33 mouse cellular contexts compared by ENCODE assay signal in genomic region chr11:67858518-67858917, GRCm38 (mm10).
"Had no signal": no experiment of that assay in that cellular context is flagged by ENCODE, and none has a peak within 500 bp of the region (broad histone marks: within the 10 kb centered on the region; RNA-seq: fewer than 3 reads in every experiment).

No protein-coding gene starts in this region.

- H3K27me3 ChIP-seq: heart, embryonic 13.5 days; heart, embryonic 15.5 days; hindbrain, embryonic 12.5 days; hindbrain, embryonic 13.5 days; hindbrain, embryonic 15.5 days; intestine, embryonic 15.5 days; kidney, embryonic 15.5 days had no signal

- H3K9ac ChIP-seq: heart, embryonic 13.5 days; heart, embryonic 15.5 days; hindbrain, embryonic 12.5 days; hindbrain, embryonic 13.5 days; hindbrain, embryonic 14.5 days; hindbrain, embryonic 15.5 days; intestine, embryonic 15.5 days; kidney, embryonic 15.5 days had no signal

- H3K36me3 ChIP-seq: heart, embryonic 13.5 days; heart, embryonic 15.5 days; hindbrain, embryonic 10.5 days; hindbrain, embryonic 12.5 days; hindbrain, embryonic 13.5 days; hindbrain, embryonic 15.5 days; intestine, embryonic 15.5 days; kidney, embryonic 15.5 days had no signal

- H3K27ac ChIP-seq: heart, embryonic 13.5 days; heart, embryonic 15.5 days; hindbrain, embryonic 10.5 days; hindbrain, embryonic 12.5 days; hindbrain, embryonic 13.5 days; hindbrain, embryonic 14.5 days; hindbrain, embryonic 15.5 days; hindbrain, postnatal 0 days; intestine, embryonic 15.5 days; kidney, embryonic 15.5 days; kidney, postnatal 0 days; layer of hippocampus, adult 2 months; left cerebral cortex, adult 2 months had no signal

- H3K4me2 ChIP-seq: heart, embryonic 13.5 days; heart, embryonic 15.5 days; hindbrain, embryonic 12.5 days; hindbrain, embryonic 13.5 days; hindbrain, embryonic 14.5 days; hindbrain, embryonic 15.5 days; intestine, embryonic 15.5 days; kidney, embryonic 15.5 days had no signal

- ATAC-seq: hindbrain, embryonic 16.5 days; hindbrain, postnatal 0 days; inflammation-experienced regulatory T-cells, adult 6 months; intestine, embryonic 15.5 days; intestine, embryonic 16.5 days; intestine, postnatal 0 days had no signal

- H3K4me3 ChIP-seq: heart, embryonic 13.5 days; heart, embryonic 15.5 days; hindbrain, embryonic 10.5 days; hindbrain, embryonic 12.5 days; hindbrain, embryonic 13.5 days; hindbrain, embryonic 15.5 days; intestine, embryonic 15.5 days; kidney, embryonic 15.5 days; layer of hippocampus, adult 2 months; left cerebral cortex, adult 2 months had no signal

- H3K4me1 ChIP-seq: hindbrain, embryonic 15.5 days had no signal

- H3K9me3 ChIP-seq: heart, embryonic 13.5 days; heart, embryonic 15.5 days; hindbrain, embryonic 10.5 days; hindbrain, embryonic 12.5 days; hindbrain, embryonic 13.5 days; hindbrain, embryonic 15.5 days; intestine, embryonic 15.5 days; kidney, embryonic 15.5 days had no signal

- DNase-seq: heart, postnatal 10 days; heart, postnatal 14 days; heart, postnatal 36 days; heart, postnatal 4 days; kidney, adult 11 months; kidney, adult 18-20 months; kidney, adult 2 months; kidney, adult 8-10 months; kidney, adult 9 months; kidney, postnatal 10 days; kidney, postnatal 14 days; kidney, postnatal 25 days; kidney, postnatal 36 days; kidney, postnatal 4 days; layer of hippocampus, adult 9-11 months; layer of hippocampus, postnatal 36 days had no signal
